Mouse (Mus musculus): ENCODE measurements at regions not wholly inside any gene's neighbourhood (a gene's known extent, or its start where the extent isn't known, plus 50 kb on each side); places are given as distances from the start of the nearest gene placed in this dataset.
A peak's percentile ranks its signal among the peaks of the same experiment; 100 is the strongest.
"Not testable (repeated sequence)": the region's sequence is repeated elsewhere in the genome, so short reads cannot be mapped to it uniquely, and the experiment has no call there.

DNA sequence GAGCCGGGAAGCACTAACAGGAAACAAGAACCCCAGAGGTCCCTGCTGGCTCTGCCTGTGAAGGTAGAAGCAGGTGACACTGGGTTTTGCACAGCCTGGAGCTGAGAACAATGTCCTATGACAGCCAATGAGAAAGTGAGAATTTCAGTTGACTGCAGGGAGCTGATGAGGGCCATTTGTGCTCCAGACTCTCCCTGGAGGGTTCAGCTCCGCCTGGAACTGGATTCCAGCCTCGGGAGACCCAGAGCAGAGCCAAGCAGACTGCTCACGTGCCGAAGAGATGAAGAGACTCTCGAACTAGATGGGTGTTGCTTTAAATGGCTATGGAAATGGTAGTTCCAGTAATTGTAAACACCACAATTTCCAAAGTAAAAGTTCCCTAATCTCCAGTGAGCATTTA is 93.5 kb downstream of the Cand1 start:
- no peak for DNase-seq

GRCm38 (mm10) chr10:119142866-119143265 is 97.0 kb downstream of the Cand1 start:
- no peak for DNase-seq

DNA sequence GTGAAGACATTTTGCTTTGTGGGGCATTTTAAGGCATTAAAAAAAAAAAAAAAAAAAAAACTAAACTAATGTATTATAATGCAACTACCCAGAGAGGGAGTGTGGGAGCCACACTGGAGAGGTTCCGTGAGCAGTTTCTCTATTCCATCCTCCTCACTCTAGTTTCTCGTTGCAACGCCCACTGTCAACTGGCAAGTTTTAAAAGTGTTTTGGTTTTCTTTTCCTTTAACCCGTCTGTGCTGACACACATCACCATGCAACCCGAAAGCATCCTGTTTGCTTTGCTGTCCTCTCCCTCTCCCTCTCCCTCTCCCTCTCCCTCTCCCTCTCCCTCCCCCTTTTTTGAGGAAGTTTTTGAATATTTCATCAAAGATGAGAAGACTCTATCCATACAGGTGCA is 97.5 kb downstream of the Cand1 start:
- no peak for DNase-seq

DNA sequence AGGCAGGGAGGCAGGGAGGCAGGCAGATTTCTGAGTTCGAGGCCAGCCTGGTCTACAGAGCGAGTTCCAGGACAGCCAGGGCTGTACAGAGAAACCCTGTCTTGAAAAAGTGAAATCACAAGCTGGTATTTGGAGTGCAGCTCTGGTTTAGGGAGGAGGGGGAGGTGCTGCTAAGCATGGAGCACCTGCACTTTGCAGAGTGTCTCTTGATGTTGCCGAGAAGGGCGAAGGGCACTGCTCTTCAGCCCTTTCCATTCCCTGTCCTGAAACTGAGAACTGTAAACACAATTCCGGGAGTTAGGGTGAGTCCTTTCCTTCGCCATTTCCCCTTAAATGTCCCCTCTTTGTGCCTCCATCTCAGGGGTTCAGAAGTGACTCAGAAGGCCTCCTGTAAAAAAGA is 101.6 kb downstream of the Cand1 start:
- no peak for DNase-seq

- DNase-seq, result no peak
Measured at GRCm38 (mm10) chr10:119135489-119135924, 104.3 kb downstream of the Cand1 start.

DNA sequence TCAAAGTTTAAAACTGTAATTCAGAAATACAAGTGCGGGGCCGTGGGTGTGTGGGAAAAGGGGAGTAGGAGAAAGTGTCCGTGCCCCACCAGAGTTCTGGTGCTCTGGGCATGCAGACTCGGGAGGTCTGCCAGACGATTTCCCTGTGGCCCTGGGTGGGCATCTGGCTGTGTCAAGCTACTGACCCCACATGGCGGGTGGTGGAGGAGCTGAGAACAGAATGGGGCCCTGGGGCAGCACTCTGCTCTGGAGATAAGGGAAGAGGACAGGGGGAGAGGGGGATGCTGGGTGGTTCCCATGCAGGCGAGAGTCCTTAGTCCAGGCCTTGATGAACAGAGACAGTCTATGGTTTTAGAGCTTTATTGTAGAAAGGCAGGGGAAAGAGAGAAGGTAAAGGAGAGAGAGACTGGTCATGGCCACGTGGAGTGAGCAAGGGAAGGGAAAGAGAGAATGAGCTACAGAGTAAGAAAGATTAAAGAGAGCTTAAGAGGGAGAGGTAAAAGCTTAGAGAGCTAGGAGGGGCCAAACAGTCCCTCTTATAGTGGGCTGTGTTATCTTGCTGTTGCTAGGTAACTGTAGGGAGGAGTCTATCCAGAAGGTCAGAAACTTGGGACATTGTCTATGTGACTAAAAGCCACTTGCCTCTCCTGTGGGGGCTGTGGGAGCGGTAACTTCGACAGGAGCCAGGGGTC is 104.9 kb downstream of the Cand1 start:
- DNase-seq, result no peak

DNA sequence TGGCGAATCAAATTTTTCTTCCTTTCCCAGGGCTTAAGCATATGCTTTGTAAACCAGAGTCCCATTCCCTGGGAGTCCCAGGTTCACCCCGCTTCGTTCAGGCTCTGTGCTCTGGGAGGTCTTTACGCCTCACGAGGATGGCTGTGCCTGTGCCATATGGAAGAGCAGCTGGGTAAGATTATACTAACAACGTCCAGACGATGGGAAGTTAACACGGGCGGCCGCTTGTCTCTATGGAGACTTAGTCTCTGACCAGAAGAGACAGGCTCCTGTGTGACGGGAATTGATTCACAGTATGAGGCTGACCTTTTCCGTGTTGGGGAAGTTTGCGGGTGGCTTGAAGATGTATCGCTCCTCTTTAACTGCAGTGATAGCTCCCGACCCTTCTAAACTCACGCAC is 107.9 kb downstream of the Cand1 start:
- no peak for DNase-seq

- DNase-seq, result no peak
Measured at GRCm38 (mm10) chr10:119130676-119131075, 109.2 kb downstream of the Cand1 start.

DNA sequence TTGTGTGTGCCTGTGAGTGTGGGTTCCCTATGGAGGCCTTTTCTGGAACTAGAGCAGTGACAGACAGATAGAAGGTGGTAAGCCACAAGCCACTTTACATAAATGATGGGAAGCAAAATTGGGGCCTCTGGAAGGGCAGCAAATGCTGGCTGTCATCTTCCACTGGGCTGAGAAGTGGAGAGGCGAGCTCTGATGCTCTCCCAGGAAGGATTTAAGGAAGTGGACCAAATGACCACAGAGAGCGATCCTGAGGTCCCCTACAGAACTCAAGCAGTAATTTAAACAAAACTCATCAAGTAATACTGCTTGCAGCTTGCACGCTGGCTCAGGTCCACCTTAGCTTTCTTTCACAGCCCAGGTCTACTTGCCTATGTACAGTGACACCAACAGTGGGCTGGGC is 111.8 kb downstream of the Cand1 start:
- no peak for DNase-seq

DNA sequence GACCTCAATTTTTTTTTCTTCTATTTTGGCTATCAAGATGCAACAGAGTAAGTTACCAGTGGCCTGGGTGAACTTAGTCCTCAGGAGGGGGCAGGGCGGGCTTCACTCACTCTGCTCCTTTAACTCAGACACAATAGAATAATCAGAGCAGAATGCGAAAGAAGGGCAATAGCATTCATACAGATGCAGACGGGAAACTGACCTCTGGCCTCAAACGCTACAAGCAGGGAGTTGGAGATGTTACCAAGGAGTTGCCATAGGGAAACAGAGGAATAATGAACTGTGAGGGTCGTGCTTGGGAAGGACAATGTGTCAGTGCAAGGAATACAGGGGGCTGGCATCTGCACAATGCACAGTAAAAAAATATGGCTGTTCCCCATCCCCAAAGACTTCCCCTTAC is 116.3 kb downstream of the Cand1 start:
- DNase-seq, result no peak

- no peak for DNase-seq
Measured at GRCm38 (mm10) chr10:119122347-119122746, 117.5 kb downstream of the Cand1 start.

GRCm38 (mm10) chr10:119121575-119121974 is 118.3 kb downstream of the Cand1 start:
- DNase-seq, result no peak

GRCm38 (mm10) chr10:119116843-119117390 is 122.9 kb downstream of the Cand1 start:
- DNase-seq, result no peak

DNA sequence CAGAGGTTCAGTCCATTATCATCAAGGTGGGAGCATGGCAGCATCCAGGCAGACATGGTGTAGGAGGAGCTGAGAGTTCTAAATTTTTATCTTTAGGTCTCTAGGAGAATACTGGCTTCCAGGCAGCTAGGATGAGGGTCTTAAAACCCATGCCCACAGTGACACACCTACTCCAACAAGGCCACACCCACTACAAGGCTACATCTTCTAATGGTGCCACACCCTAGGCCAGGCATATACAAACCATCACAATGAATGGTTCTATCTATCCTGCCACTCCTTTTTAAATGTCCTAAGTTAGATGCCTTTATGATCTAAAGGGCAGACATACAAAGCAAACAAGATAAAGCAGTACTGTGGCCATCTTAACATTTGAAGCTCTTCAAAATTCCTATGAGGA is 124.7 kb downstream of the Cand1 start:
- not testable (repeated sequence) for DNase-seq

DNA sequence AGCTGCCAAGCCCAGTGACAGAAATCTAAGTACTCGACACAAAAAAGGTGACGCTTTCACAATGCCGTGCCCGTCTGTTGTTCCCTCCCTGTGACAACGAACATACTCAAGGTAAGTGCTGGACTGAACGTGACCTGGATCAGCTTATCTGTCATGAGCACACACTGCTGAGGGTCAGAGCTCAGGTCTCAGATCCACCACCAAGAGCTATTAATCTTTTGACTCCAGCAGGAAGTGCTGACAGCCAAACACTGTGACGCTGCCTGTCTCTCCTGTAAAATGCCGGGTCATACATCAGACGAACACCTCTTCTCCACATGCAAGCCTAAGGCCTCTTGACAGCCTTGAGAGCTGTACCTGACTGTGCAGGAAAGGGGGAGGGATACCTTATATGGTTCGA is 125.2 kb downstream of the Cand1 start:
- peak; percentile 4 to 8 for DNase-seq

DNA sequence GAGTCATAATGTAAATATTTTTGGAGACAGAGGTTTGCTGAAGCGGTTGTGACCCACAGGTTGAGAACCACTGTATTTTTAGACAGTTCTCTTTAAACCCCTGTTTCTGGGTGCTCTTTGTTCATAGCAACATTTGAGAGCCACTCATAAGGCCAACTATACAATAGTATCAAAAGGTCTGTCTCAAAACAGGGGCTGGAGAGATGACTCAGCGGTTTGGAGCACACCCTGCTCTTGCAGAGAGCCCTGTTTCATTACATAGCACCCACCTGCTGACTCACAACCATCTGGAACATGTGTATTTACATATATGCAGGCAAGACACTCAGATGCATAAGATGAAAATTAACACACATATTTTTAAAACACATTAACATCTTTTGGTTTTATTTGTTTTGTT is 128.0 kb downstream of the Cand1 start:
- no peak for DNase-seq

- DNase-seq, result no peak
Measured at GRCm38 (mm10) chr10:119111409-119111808, 128.4 kb downstream of the Cand1 start.

DNA sequence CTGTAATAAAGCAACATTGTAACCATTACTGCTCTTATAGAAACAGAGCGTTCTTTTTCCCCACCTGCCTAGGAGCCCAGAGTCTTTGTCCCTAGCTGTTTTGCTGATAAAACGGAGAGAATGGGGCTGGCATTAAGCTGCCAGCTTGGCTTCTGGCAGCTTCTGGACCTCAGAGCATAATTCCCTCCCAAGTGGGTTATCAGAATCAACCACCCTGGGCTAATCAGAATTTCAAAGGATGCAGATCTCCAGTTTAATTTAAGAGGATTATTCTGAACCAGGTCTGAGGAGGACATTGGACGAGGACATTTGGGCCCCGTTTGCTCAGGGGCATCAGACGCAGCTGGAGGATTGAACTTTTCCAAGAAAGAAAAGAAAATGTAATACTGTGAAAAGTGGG is 129.2 kb downstream of the Cand1 start:
- no peak for DNase-seq

DNA sequence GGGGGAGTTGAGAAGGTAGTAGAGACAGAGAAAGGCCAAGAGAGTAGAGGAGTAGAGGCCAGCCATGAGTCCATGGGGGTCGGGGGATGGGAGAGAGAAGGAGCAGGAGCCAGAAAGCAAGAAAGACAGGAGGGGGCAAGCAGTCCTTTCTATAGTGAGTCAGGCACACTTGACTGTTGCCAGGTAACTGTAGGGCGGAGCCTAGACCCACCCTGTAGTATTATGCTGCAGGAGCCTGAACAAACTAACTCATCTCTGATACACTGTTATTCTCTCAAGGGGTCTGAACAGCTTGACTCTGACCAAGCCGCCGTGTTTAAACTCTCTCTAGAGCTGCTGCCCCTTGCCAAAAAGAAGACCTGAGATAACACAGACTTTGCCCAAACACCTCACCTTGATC is 130.6 kb downstream of the Cand1 start:
- no peak for DNase-seq

DNA sequence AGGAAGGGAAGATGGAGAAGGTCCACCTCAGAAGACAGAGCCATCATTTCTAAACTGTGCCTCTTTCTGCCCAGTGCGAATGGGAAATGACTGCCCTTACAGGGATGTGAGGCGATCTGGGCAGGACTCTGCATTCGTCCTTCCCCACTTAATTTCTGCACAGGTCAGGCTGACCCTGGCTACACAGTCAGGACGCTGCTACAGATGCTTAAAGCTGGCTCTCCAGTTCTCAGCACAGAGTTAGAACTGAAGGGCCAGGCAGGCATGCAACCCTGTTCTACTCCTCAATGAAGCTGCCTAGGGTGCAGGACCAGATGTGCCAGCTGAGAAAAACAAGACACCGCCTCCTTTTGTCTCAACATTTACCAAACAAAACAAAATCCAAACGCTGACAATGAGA is 132.1 kb downstream of the Cand1 start:
- no peak for DNase-seq

DNA sequence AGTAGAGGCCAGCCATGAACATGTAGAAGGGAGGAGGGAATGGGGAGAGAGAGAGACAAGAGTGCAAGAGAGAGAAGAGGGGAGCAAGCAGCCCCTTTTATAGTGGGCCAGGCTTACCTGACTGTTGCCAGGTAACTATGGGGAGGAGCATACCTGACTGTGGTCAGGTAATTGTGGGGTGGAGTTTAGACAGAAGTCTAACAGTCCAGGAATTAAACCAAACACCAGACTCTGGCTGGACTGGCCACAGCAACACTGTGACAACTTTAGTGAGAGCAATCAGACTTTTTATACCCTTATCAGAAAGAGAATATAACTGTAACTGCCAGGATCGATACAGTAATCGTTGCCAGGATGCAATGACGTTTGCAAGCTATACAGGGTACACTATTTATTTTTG is 133.8 kb downstream of the Cand1 start:
- no peak for DNase-seq

DNA sequence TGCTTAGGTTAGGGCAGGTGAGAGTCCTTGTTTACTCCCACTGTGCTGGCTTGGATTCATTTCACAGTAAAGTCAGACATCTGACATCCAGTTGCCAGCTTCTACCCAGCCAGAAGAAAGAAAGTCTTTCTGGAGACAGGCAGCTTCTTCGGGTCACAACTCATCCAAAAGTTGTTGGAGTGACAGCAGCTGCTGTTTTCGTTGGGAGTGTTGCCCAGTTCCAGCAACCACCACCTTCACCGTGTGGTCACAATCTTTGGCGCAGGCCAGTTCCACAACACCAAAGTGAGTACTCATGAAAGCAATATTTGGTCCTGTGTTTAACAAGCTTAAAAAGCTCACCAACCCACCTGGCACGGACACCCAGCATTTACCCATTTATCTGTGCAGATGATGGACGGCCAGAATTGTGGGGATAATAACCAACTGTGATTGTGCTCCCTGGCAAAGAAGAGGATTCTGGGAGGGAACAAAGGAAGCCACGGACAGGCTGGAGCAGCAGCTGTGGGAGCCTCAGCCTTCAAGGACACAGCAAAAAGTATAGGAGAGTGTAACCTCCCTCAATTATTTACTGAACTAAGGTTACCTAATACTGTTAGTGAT is 134.5 kb downstream of the Cand1 start:
- no peak for DNase-seq

DNA sequence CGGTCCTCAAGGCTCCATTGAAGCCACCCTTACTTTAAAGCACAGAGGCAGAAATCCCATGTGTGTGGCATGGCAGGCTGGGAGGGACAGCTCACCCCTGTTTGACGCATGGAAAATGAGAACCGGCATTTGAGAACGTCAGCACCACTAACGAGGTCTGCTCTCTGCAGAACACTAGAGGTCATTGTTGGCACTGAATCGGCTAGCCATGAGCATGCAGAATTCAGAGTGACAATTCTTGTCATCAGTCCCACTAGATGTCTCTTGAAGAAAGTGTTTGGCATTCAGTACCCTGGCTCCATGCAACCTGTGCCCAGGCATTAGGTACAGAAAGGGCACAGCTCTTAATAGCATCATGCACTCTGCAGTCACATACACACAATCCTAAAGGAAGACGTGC is 139.3 kb downstream of the Cand1 start:
- peak in 1 of 2 experiments; percentile 34 for DNase-seq

GRCm38 (mm10) chr10:119099092-119099792 is 140.6 kb downstream of the Cand1 start:
- DNase-seq, result no peak
